Mouse (Mus musculus): ENCODE measurements around the gene Dlg4.

DNA sequence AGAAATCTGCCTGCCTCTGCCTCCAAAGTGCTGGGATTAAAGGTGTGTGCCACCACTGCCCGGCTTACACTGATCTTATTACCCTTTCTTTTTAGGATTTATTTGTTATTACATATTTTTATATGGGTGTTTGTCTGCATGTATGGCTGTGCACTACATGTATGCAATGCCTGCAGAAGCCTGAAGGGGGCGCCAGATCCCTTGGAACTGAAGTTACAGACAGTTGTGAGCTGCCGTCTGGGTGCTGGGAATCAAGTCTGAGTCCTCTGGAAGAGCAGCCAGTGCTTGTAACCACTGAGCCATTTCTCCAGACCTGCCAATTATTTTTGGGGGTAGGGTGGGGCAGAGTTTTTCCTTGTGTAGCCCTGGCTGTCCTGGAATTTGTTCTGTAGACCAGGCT, 46.3 kb downstream of the Dlg4 start:
- peak; percentile 29; the same call in 1 of the 2 replicates for TF ChIP-seq CTCF (IDR thresholded peaks at IDR 0.05; ENCODE audit: extremely low read depth, insufficient read length, insufficient replicate concordance, low read depth, low read length)
- no peak for TF ChIP-seq POLR2A (IDR thresholded peaks at IDR 0.05; ENCODE audit: low read depth, low read length)

Measured in small intestine, adult 2 months (tissue).